27 mouse cellular contexts compared by ENCODE assay signal in genomic region chr12:98322426-98322825, GRCm38 (mm10).
"Had no signal": no experiment of that assay in that cellular context is flagged by ENCODE, and none has a peak within 500 bp of the region (broad histone marks: within the 10 kb centered on the region; RNA-seq: fewer than 3 reads in every experiment).

No protein-coding gene starts in this region.

- ATAC-seq: hindbrain, embryonic 16.5 days; inflammation-experienced regulatory T-cells, adult 6 months; intestine, embryonic 15.5 days; intestine, postnatal 0 days; liver, embryonic 12.5 days had no signal

- H3K4me1 ChIP-seq: heart, embryonic 10.5 days; heart, embryonic 12.5 days; hindbrain, embryonic 10.5 days; hindbrain, embryonic 12.5 days; intestine, embryonic 15.5 days; limb, embryonic 13.5 days; limb, embryonic 15.5 days; liver, embryonic 12.5 days had no signal

- H3K4me3 ChIP-seq: heart, embryonic 10.5 days; heart, embryonic 12.5 days; hindbrain, embryonic 10.5 days; hindbrain, embryonic 12.5 days; intestine, embryonic 15.5 days; layer of hippocampus, adult 2 months; left cerebral cortex, adult 2 months; limb, embryonic 13.5 days; limb, embryonic 15.5 days; liver, embryonic 12.5 days had no signal

- H3K27ac ChIP-seq: heart, embryonic 10.5 days; hindbrain, embryonic 10.5 days; hindbrain, embryonic 12.5 days; hindbrain, embryonic 14.5 days; intestine, embryonic 15.5 days; layer of hippocampus, adult 2 months; left cerebral cortex, adult 2 months; limb, embryonic 13.5 days; limb, embryonic 15.5 days; liver, embryonic 12.5 days; liver, embryonic 14.5 days had no signal

- H3K27me3 ChIP-seq: heart, embryonic 12.5 days; hindbrain, embryonic 12.5 days; intestine, embryonic 15.5 days; limb, embryonic 13.5 days; limb, embryonic 15.5 days; liver, embryonic 12.5 days had no signal

- DNase-seq: gastrocnemius, postnatal 10 days; gastrocnemius, postnatal 25 days; heart, adult 18-20 months; heart, postnatal 10 days; heart, postnatal 4 days; kidney, adult 18-20 months; kidney, adult 8-10 months; kidney, postnatal 10 days; kidney, postnatal 25 days; kidney, postnatal 4 days; left cerebral cortex, postnatal 4 days; lung, adult 18-20 months had no signal
